18 mouse cellular contexts compared by ENCODE assay signal in the genomic region with DNA sequence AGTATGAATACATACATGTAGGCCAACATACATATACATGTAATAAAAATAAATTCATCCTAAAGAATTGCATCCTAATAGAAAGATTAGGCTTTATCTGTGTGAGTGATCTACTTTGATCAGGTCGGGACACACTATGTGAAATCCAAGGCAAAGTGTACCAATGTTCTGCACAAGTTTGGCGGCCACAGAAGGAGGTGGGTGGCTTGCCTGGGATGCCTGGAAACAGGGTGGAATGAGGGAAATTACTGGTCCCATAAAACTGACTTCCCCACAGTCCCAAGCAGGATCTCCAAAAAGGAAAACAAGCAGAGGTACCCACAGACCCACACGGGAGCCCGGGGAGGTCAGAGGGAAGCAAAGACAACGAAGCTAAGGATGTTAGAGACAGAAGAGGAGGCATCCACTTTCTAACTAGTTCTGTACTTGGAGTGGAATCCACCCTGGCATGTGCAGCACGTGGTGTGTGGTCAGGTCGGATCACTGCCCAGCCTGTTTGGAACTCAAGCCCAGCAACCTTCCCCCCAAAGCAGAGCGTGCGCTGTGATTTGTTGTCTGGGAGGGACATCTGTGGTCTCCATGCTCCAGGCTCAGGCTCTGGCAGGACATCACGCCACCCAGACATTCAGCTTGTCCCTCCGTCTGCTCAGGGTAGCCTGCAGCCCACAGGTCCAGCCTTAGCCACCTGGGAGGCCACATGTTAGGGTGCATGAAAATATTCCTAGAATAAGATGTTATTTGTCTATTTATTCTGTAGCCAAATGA.
"Had no signal": no experiment of that assay in that cellular context is flagged by ENCODE, and none has a peak within 500 bp of the region (broad histone marks: within the 10 kb centered on the region; RNA-seq: fewer than 3 reads in every experiment).

No protein-coding gene starts in this region.

- H3K27me3 ChIP-seq: limb, embryonic 12.5 days; neural tube, embryonic 15.5 days had no signal

- H3K9ac ChIP-seq: limb, embryonic 12.5 days; liver, embryonic 14.5 days; neural tube, embryonic 15.5 days had no signal

- H3K4me3 ChIP-seq: left cerebral cortex, adult 2 months; limb, embryonic 12.5 days; midbrain, embryonic 10.5 days; myocyte; neural tube, embryonic 15.5 days had no signal

- H3K9me3 ChIP-seq: limb, embryonic 12.5 days; midbrain, embryonic 10.5 days; neural tube, embryonic 15.5 days had no signal

- H3K27ac ChIP-seq: left cerebral cortex, adult 2 months; limb, embryonic 12.5 days; liver, embryonic 14.5 days; midbrain, embryonic 10.5 days; neural tube, embryonic 15.5 days had no signal

- ATAC-seq: inflammation-experienced regulatory T-cells, adult 6 months had no signal

- H3K4me1 ChIP-seq: midbrain, embryonic 10.5 days; neural tube, embryonic 15.5 days had no signal

- H3K4me2 ChIP-seq: limb, embryonic 12.5 days; neural tube, embryonic 15.5 days had no signal

- H3K36me3 ChIP-seq: limb, embryonic 12.5 days; midbrain, embryonic 10.5 days; neural tube, embryonic 15.5 days had no signal

- DNase-seq: kidney, adult 11 months; kidney, postnatal 10 days; kidney, postnatal 4 days; liver; lung, adult 18-20 months; midbrain, embryonic 14.5 days; retina, postnatal 1 day; right cerebral cortex, postnatal 4 days; spleen, adult 18-20 months; thymus, adult 2 months; thymus, postnatal 25 days had no signal
